Mouse (Mus musculus): Measurements from ENCODE around the gene Ebf4. TPM values are rescaled to one million over a fixed set of nuclear protein-coding genes. Genes with fewer than 3 reads are reported as not detected.

Gene Ebf4
- not detected for polyA plus RNA-seq (2017; shearing (Covaris generic))

- ATAC-seq: no peak
These were observed at the start of gene Ebf4 for GRCm38 (mm10) chr2:130294936-130295277. Gene Ebf4, plus strand, starts transcription at chr2:130295169.

GRCm38 (mm10) chr2:130246912-130247311 is 48.1 kb upstream of the Ebf4 start:
- ATAC-seq: no peak

DNA sequence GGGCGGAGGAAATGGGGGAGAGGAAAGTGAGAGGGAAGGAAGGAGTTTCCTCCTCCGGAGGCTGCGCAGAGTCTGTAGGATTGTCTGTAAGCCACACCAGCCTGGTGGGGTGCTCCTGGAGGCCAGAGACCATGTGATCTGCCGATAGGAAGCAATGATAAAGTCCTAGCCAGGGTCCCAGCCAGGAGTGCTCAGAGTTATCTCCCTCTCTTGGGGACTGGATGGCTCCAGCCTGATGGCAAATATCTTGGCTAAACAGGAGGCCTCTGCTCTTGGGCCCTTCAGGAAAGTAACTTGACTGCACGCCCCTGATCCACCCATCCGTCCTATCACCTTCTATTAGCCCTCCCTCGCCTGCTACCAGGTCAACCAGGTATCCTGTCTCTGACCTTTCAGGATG is 46.7 kb upstream of the Ebf4 start:
- no peak for ATAC-seq

DNA sequence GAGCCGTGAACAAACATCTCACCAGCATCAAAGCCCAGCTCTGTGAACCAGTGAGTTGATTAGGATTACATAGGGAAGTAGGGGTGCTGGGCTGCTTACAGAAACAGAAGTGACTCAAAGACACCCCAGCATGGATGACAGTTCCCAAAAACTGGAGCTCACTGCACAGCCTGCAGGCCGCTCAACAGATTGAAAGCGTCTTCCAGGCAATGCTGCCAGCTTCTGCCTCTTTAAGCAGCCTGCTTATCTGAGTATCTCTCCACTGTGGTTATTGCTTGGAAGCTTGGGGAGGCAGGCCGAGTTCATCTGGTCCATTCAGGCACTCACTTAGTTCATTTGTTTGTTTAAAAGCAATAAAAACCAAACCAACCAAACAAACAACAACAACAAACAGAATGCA is 38.2 kb upstream of the Ebf4 start:
- no peak for ATAC-seq

GRCm38 (mm10) chr2:130260822-130261221 is 34.1 kb upstream of the Ebf4 start:
- no peak for ATAC-seq

- no peak for ATAC-seq
These were observed 33.1 kb upstream of the Ebf4 start for GRCm38 (mm10) chr2:130261914-130262313.

- ATAC-seq: no peak
These were observed 32.6 kb upstream of the Ebf4 start for GRCm38 (mm10) chr2:130262398-130262797.

GRCm38 (mm10) chr2:130265520-130265919 is 29.4 kb upstream of the Ebf4 start:
- ATAC-seq: no peak

DNA sequence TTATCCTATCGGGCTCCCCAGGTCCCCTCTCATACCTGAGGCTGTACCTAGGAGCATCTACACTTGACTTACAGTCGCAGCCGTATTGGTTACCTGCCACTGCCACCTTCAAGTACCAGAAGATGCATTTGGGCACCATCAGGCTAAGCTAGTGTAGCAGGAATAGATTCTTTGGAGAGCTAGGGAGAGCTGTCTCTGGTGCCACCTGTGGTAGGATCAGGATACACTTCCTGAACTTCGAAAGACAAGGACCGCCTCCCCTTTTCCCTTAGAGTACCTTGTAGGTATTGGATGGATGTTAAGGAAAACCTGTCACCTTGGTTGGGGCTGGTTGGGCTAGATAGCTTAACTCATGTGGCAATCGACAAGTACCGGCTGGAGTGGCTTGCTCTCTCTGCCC is 26.9 kb upstream of the Ebf4 start:
- ATAC-seq: no peak

- peak; percentile 11 for ATAC-seq
These were observed 21.2 kb upstream of the Ebf4 start for GRCm38 (mm10) chr2:130273732-130274131.

- peak; percentile 95 for ATAC-seq
These were observed 20.7 kb upstream of the Ebf4 start, which contains the start of gene Nop56 for GRCm38 (mm10) chr2:130274149-130274861. Gene Nop56, plus strand, starts transcription at chr2:130274430.

GRCm38 (mm10) chr2:130274862-130275261 is 20.1 kb upstream of the Ebf4 start:
- no peak for ATAC-seq

DNA sequence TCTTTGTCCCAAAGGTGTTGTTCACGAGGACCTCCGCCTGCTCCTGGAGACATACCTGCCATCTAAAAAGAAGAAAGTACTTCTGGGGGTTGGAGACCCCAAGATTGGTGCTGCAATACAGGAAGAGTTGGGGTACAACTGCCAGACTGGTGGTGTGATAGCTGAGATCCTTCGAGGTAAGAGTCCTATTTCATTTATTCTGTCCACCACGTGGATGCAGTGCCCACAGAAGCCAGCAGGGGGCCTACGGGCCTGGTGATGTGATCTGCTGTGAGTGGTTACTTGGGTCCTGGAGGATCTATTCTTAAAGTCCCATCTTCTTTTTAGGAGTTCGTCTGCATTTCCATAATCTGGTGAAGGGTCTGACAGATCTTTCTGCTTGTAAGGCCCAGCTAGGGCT is 19.3 kb upstream of the Ebf4 start:
- no peak for ATAC-seq

DNA sequence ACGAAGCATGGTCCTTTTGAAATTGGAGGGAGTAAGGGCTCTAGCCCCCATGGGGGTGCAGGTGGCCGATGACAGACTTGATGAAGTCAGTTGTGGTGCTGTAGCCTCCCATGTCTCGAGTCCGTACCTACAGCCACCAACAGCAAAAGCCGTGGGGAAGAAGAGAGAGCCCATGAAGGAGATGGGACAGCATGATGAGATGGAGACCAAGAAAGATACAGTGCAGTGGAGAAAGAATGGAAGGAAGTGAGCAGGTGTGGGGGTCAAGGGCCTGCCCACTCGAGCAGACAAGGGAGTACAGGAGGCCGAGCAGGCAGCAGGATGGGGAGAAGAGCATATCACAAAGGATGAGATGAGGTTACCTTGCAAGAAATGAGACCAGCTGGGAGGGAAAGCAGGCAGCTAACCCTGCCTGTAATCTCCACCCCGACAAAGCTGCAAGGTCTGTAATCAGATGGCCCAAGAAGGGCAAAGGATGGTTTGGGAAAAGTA is 15.3 kb upstream of the Ebf4 start:
- ATAC-seq: no peak

DNA sequence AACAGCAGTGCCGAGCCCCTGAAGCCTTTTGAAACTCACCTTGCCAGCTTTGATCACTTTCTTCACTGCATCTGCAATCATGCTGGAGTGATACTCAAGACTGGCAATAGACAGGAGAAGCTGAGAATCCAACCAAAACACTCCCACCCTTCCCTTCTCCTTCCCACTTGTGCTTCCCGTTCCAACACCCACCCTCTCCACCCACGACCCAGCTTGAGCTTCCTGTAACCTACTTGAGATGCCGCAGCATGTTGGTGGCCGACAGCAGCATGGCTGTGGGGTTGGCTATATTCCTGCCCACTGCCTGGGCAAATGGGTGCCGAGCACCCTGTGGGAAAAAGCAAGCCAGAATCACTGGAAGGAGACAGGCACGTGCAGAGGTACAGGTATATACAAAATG is 14.7 kb upstream of the Ebf4 start:
- ATAC-seq: no peak

DNA sequence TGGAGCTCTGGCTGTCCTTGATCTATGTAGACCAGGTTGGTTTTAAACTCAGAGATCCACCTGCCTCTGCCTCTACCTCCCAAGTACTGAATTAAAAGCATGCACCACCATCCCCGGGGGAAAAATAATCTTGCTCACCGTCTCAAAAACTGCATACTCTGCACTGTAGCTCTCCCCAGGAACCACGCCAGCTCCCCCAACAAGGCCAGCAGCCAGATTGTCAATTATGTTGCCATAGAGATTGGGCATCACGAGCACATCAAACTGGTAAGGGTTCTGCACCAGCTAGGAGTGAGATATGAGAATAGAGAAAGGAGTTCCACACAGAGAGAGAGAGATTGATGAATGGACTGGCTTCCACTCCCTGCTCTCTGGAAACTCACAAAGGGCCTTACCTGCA is 14.2 kb upstream of the Ebf4 start:
- ATAC-seq: no peak

DNA sequence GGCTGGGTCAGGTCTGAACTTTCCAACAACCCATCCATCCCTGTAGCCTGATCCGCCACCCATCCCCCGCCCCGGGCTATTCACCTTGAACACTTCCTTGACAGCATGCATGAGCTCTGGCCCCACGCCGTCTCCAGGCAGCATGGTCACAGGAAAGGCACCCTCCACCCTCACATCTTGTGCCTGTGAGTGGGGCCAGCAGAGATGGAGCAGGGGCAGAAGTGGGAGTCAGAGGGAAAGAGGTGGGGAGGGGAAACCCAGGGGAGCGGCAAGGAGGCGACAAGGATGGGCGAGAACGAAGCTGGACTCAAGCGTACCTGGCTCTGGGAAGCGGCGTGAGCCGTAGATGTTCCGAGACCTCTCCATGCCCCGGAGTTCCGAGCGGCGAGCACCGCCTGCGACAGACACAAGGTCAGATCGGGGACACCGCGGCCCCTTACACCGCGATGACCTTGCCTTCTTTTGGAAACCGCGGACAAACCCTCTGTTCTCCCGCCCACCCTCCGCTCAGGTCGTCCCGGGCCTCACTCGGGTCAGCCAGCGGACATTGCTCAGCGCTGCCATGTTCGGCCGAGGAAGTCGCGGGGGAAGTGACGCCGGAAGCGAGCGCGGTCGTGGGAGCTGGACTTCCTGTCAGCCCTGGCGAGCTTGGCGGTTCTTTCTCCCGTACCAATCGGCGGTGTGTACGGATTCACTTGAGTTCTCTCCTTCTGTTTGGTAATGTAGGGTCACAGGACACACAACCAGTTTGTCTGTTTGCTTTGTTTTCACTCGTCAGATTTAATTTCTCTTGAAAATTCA is 10.9 kb upstream of the Ebf4 start, which contains the start of gene Idh3b:
Gene Idh3b (minus strand): TSS at position 694 of the 801 bp plus-strand sequence.
- peak; percentile 93 for ATAC-seq

DNA sequence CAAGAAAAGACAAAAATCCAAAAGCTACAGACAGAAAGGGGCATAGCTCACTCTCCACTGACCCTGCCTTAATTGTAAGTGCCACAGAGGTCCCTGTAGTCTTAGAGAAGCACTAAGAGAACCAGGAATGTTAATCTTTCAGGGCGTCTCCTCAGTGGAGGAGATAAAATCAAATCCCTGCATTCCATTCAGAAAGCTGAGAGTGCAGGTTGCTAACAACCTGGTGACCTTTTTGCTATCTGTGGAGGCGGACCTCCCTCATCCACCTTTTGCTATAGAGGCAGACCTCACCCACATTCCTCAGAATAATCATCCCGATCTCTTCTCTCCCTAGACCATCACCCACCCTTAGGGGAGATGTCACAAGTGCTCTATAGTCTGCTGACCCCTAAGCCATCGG is 5.9 kb upstream of the Ebf4 start:
- ATAC-seq: no peak

- ATAC-seq: peak; percentile 93
These were observed 3.5 kb upstream of the Ebf4 start for GRCm38 (mm10) chr2:130291434-130291833.

GRCm38 (mm10) chr2:130293009-130293408 is 2.0 kb upstream of the Ebf4 start:
- no peak for ATAC-seq

- no peak for ATAC-seq
These were observed 1.5 kb upstream of the Ebf4 start for GRCm38 (mm10) chr2:130293486-130293885.

GRCm38 (mm10) chr2:130294218-130294935 is 592 bp upstream of the Ebf4 start:
- no peak for ATAC-seq
